Mouse (Mus musculus) liver, embryonic 14.5 days (tissue): ENCODE data around the gene Olfr967. TPM values are rescaled to one million over a fixed set of nuclear protein-coding genes. Genes with fewer than 3 reads are reported as not detected.
"Not testable (repeated sequence)": the region's sequence is repeated elsewhere in the genome, so short reads cannot be mapped to it uniquely, and the experiment has no call there.

Experiments
- ATAC-seq: fragments of 200-750 bp; cut with Nextera tagmentation; 2 replicates; pipeline ENCODE4 v1.8.0; 2017; ENCODE audit warnings: moderate number of reproducible peaks, mild to moderate bottlenecking, moderate library complexity; ENCODE audit not compliant: insufficient read depth
- DNase-seq, 3 experiments: peaks; one replicate each; pipeline ENCODE4 v3.0.0-alpha.2; 2012 to 2013; ENCODE audit warnings: low read depth in 3 of 3, low spot score in 3 of 3
- H3K27ac ChIP-seq: fragments of 300-500 bp; sonication (generic); 2 replicates; pipeline ENCODE4 v1.5.1; 2014; ENCODE audit warnings: moderate library complexity, mild to moderate bottlenecking, control low read depth, inconsistent platforms
- H3K27me3 ChIP-seq: fragments of 300-500 bp; sonication (generic); 2 replicates; pipeline ENCODE4 v1.6.1; 2014; ENCODE audit warnings: mild to moderate bottlenecking, low read length, moderate library complexity; ENCODE audit not compliant: control insufficient read depth, insufficient read depth
- H3K36me3 ChIP-seq: fragments of 300-500 bp; sonication (generic); replicated peaks from 2 replicates; pipeline ENCODE4 v1.6.1; 2014; ENCODE audit warnings: low read depth; ENCODE audit not compliant: control insufficient read depth, insufficient read depth
- H3K4me1 ChIP-seq, 2 experiments: fragments of 200-500 bp in 1 of 2; fragments of 300-500 bp in 1 of 2; sonication (generic) in 1 of 2; replicated peaks; 2 replicates each; pipeline ENCODE4 v1.6.1; 2012 to 2014; ENCODE audit warnings: antibody characterized with exemption in 1 of 2, inconsistent platforms in 1 of 2, low read length in 1 of 2; ENCODE audit not compliant: control insufficient read depth in 2 of 2, insufficient read depth in 2 of 2
- H3K4me2 ChIP-seq: fragments of 300-500 bp; sonication (generic); 2 replicates; pipeline ENCODE4 v1.6.1; 2014; ENCODE audit warnings: low read depth, mild to moderate bottlenecking, control low read depth, moderate library complexity
- H3K4me3 ChIP-seq, 2 experiments: fragments of 200-500 bp in 1 of 2; fragments of 300-500 bp in 1 of 2; sonication (generic) in 1 of 2; 2 replicates each; pipeline ENCODE4 v1.5.1; 2012 to 2014; ENCODE audit warnings: low read depth in 2 of 2, low read length in 2 of 2, mild to moderate bottlenecking in 2 of 2, control low read depth in 1 of 2, inconsistent platforms in 1 of 2, moderate library complexity in 1 of 2; ENCODE audit not compliant: insufficient read depth in 1 of 2
- H3K9ac ChIP-seq: fragments of 300-500 bp; sonication (generic); replicated peaks from 2 replicates; pipeline ENCODE4 v1.6.1; 2014; ENCODE audit warnings: mild to moderate bottlenecking, control low read depth, moderate library complexity
- H3K9me3 ChIP-seq: fragments of 300-500 bp; sonication (generic); 2 replicates; pipeline ENCODE4 v1.6.1; 2016; ENCODE audit warnings: low read length, mixed read lengths; ENCODE audit not compliant: control insufficient read depth
- CTCF ChIP-seq: IDR thresholded peaks from 2 replicates; pipeline ENCODE4 v1.5.1; 2016; ENCODE audit warnings: antibody characterized with exemption, low read depth, control low read depth
- EP300 ChIP-seq: IDR thresholded peaks from 2 replicates; pipeline ENCODE4 v1.6.1; 2016; ENCODE audit warnings: antibody characterized with exemption, low read depth
- WGBS: fragments of 180-500 bp; shearing (Covaris S2); extraction: QIAGEN DNeasy Blood & Tissue Kit; methylation state at CpG from one replicate; pipeline ENCODE4 v1.1.7; 2014; ENCODE audit not compliant: insufficient replicate concordance; 5-methylcytosine and 5-hydroxymethylcytosine counted together
- polyA plus RNA-seq, 2 experiments: library from polyadenylated mRNA; depleted of rRNA in 1 of 2; stranded (reverse) in 1 of 2; unstranded in 1 of 2; fragments of >200 nt; fragmentation: Nextera tagmentation in 1 of 2; extraction: Ambion mirVana in 1 of 2; gene quantifications; 2 replicates each; pipeline versions ENCODE4 v1.2.1 to v1.2.3; 2012 to 2014

Olfr967 gene
- not detected in 2 replicates for polyA plus RNA-seq (2012; rRNA removed)
- polyA plus RNA-seq (2014; fragmentation: Nextera tagmentation; extraction: Ambion mirVana), result not detected in 2 replicates

DNA sequence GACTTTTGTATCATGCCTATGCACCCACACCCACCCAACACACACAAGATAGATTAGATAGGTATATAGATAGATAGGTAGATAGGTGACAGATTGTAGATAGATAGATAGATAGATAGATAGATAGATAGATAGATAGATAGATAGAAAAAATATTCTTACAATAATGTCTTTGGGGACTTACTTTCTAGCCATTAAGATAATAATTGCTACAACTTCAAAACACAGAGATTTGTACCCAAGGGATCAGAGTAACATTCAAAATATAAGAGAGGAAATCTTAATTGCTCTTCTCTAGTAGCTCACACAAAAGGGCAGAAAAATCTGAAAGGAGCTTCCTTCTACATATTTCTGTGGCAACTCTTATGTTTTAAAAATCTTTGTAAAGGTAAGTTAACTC, at the start of gene Olfr967:
Olfr967 (plus strand) TSS at position 301 of the 400 bp plus-strand sequence.
- no peak for DNase-seq
- no peak within 1 kb of the TSS for H3K27ac ChIP-seq
- ATAC-seq, result no peak
- H3K27me3 ChIP-seq, result no peaks in the 10 kb centered on the region
- no peak within 1 kb of the TSS for H3K4me2 ChIP-seq
- no peaks in the 10 kb centered on the region for H3K9me3 ChIP-seq
- no peaks in the 10 kb centered on the region for H3K36me3 ChIP-seq
- no peak for TF ChIP-seq CTCF
- TF ChIP-seq EP300, result no peak
- no peak within 1 kb of the TSS for H3K9ac ChIP-seq
- no peak within 1 kb of the TSS for H3K4me3 ChIP-seq
- no peaks in the 10 kb centered on the region for H3K4me1 ChIP-seq

DNA sequence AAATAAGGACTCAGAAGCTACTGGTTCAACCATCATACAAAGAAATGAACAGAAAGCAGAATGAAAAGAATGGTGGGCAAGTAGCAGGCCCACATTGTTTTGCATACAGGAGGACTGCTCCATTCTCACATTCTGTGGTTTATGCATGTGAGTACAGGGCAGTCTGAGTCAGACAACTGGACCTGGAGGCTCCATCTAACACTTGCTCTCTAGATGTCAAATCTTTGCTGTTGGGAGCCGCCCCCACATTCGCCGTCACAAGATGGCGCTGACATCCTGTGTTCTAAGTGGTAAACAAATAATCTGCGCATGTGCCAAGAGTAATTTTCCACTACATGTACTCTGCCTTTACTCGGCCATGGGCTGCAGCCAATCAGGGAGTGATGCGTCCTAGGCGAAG, 44.9 kb upstream of the Olfr967 start:
- H3K36me3 ChIP-seq, H3K9ac ChIP-seq, H3K4me1 ChIP-seq, H3K27ac ChIP-seq, H3K4me3 ChIP-seq, ATAC-seq, H3K9me3 ChIP-seq, H3K27me3 ChIP-seq, H3K4me2 ChIP-seq, DNase-seq: not testable (repeated sequence)
- 75% methylated on average over 7 of the region's 8 CpGs for WGBS

DNA sequence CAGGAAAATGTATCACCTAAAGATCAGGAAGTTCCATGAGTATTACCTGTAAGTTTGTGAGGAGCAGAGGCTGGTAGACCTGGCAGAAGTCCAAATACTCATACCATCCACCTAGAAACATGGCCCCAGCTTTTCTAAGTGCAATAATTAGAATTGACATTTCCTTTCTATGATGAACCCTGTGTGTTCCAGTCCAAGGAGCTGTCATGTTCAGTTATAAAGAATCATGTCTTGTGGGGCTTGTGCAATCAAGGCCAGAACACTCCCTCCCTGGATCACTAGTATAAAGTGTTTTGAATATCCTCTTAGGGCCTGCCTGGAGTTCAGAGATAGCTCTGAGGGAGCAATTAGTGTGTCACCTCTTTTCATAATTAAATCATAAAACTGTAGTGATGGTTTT, 39.0 kb upstream of the Olfr967 start, which contains the start of gene Olfr149:
Olfr149 (minus strand) TSS at position 101 of the 400 bp plus-strand sequence.
- no peaks in the 10 kb centered on the region for H3K9me3 ChIP-seq
- TF ChIP-seq EP300, result no peak
- TF ChIP-seq CTCF, result no peak
- ATAC-seq, result no peak

DNA sequence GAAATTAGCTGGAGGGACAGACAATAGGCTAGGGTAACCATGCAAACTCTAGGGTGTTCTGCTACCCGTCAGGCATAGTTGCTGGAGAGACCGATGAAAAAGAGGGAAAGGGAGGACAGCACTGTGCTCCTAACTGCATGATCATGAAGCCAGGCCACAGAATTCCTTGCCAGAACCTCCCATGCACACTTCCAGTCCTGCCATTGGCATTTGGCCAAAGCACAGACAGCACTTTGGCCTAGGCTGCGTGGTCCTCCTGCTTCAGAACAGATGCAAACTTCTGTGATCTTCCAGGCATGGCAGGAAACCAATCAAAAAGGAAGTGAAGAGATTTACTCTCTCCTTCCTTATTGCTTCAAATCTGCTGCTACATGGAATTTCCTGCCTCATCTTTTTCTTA, 37.1 kb upstream of the Olfr967 start:
- TF ChIP-seq CTCF (no peak), EP300 (no peak)
- no peak overlapping the region for H3K4me3 ChIP-seq
- no peaks in the 10 kb centered on the region for H3K36me3 ChIP-seq
- no peak overlapping the region for H3K4me2 ChIP-seq
- ATAC-seq (no peak), DNase-seq (no peak)
- no peak overlapping the region for H3K9ac ChIP-seq
- no peaks in the 10 kb centered on the region for H3K4me1 ChIP-seq
- WGBS, result 48% methylated on average over 3 of the region's 3 CpGs
- no peaks in the 10 kb centered on the region for H3K9me3 ChIP-seq
- no peak overlapping the region for H3K27ac ChIP-seq
- no peaks in the 10 kb centered on the region for H3K27me3 ChIP-seq

More for the DNA sequence above, 39.0 kb upstream of the Olfr967 start, which contains the start of gene Olfr149:
- Histone ChIP-seq H3K9ac (no peak within 1 kb of the TSS), H3K36me3 (no peaks in the 10 kb centered on the region), H3K4me2 (no peak within 1 kb of the TSS), H3K27me3 (no peaks in the 10 kb centered on the region), H3K27ac (no peak within 1 kb of the TSS), H3K4me1 (no peaks in the 10 kb centered on the region), H3K4me3 (no peak within 1 kb of the TSS)
- DNase-seq, result no peak

DNA sequence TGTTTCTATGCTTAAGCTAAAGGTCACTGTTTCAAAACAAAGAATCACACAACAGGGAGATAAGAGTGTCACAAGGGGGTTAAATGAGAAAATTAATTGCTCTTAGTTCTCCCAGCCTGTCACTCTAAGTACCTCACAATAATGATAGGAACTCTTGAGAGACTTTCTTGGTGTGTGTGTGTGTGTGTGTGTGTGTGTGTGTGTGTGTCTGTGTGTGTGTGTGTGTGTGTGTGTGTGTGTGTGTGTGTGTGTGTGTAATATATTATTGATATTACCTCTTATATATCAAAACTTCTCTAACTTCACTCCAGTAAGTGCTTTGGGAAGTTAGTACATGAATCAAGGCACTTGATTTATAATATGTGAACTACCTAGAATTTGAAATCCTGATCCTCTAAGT, 35.0 kb upstream of the Olfr967 start, which contains the start of gene Olfr965:
Olfr965 (plus strand) TSS at position 301 of the 400 bp plus-strand sequence.
- ATAC-seq (no peak), DNase-seq (no peak)
- H3K4me1 ChIP-seq, result no peaks in the 10 kb centered on the region
- TF ChIP-seq CTCF, result no peak
- TF ChIP-seq EP300, result no peak
- H3K9me3 ChIP-seq, result no peaks in the 10 kb centered on the region
- H3K36me3 ChIP-seq, result no peaks in the 10 kb centered on the region
- no peak within 1 kb of the TSS for H3K27ac ChIP-seq
- no peak within 1 kb of the TSS for H3K4me2 ChIP-seq
- H3K9ac ChIP-seq, result no peak within 1 kb of the TSS
- no peaks in the 10 kb centered on the region for H3K27me3 ChIP-seq
- no peak within 1 kb of the TSS for H3K4me3 ChIP-seq

DNA sequence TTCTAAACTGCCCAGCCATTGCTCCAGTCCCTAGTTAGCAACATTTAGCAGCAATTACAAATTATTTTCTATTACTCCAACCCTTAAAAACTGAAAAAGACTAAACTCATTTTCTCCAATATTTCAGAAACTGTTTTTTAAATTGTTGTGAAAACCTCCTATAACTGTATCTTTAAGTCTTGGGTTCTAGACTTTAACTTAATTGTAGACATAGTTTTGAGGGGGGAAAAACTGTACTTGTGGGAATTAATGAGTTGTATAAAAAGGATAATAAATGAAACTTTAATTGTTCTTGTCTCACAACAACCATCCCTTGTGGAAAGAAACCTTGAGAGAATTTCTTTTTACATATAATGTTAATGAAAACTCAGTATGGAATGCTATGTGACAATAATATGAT, 15.4 kb upstream of the Olfr967 start, which contains the start of gene Olfr150:
Olfr150 (plus strand) TSS at position 301 of the 400 bp plus-strand sequence.
- no peak within 1 kb of the TSS for H3K4me3 ChIP-seq
- H3K9ac ChIP-seq, result no peak within 1 kb of the TSS
- ATAC-seq, result no peak
- H3K9me3 ChIP-seq, result no peaks in the 10 kb centered on the region
- no peaks in the 10 kb centered on the region for H3K36me3 ChIP-seq
- H3K4me2 ChIP-seq, result no peak within 1 kb of the TSS
- DNase-seq, result no peak
- TF ChIP-seq CTCF, result no peak
- no peak for TF ChIP-seq EP300
- no peaks in the 10 kb centered on the region for H3K4me1 ChIP-seq
- H3K27me3 ChIP-seq, result no peaks in the 10 kb centered on the region
- H3K27ac ChIP-seq, result no peak within 1 kb of the TSS
